Mouse (Mus musculus) B cell, adult 2 months (primary cell): ENCODE data around the gene Vwa8.

ENCODE experiments used
- DNase-seq, 2 experiments: peaks; one replicate each; pipeline ENCODE4 v3.0.0; 2022

Gene Vwa8

DNA sequence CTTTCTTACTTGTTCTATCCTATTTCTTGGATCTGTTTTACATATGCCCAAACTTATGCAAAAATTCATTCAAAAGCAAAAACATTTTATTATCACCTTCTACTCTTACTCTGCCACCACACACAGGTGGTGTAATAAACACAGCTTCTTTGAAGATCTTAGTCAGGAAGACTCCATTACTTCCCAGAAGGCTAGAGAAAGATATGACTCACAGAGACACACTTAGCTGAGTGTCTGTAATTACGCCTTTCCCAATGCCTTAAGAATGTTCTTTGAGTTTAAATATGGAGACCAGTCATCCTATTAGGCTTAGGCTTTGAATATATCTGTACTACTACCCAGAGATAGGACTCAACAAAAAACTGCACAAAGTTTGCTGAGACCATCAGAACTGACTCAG, 338.1 kb downstream of the Vwa8 start:
- no peak for DNase-seq

DNA sequence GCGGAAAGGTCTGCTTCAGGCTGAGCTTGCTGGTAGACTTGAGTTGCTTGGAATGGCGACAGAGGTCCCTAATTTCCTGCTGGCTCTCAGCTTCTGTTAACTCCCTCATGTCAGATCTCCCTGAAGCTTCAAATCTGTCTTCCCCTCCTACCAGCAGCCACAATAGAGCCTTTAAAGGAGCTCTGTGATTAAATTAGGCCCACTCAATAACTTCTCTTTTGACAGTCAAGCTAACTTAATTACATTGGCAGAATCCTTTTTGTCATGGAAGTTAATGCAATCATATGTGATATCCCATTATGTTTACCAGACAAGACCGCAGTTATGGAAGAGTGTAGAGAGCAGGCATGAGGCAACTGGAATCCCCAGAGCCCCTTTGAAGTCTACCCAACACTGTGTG, 347.9 kb downstream of the Vwa8 start:
- DNase-seq: no peak

DNA sequence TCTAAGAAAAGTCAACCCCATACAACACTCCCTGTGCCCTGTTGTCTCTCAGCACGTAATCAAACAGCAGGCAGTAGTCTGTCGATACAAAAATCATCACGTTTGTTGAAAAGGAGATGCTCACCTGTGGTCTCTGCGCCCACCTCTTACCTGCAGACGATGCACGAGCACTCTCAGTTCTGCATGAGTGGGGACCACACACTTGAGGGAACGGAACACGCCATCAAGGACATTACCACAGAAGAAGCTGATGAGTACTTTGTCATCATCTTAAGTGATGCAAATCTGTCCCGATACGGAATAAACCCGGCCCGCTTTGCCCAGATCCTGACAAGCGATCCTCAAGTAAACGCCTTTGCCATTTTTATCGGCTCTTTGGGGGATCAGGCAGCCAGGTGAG, 349.2 kb downstream of the Vwa8 start:
- DNase-seq: no peak

DNA sequence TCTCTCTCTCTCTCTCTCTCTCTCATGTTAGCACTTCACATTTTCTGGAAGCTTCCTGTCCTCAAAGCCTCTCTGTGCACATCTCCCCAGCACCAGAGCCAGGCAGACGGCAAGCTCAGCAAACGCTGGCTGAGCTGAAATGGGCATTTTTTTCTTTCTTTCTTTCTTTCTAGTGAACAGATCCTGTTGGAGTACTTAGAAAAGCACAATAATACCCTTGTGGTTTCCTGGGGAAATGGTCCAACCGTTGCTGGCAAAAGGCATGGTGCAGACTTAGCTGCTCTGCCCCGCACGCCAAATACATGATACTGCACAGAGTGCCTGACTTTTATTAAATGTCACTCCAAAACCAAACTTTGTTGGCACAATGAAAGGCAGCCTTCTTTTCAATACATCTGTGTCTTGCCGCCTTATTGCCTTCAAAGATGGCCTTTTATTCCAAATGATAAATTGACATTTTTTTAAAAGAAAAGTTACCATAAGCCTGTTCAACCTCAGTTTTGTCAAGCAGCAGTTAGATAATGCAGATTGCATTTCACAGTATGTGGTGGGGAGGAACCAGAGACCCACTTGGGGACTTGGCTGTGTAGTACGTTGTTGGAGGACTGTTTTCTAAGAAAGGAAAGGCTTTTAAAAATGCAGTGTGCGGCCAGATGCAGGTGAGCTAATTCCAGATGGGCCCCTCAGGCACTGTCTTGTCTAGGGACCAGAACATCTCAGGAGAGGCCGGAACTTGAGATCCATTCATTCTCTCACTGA, 351.5 kb downstream of the Vwa8 start:
- DNase-seq: no peak

DNA sequence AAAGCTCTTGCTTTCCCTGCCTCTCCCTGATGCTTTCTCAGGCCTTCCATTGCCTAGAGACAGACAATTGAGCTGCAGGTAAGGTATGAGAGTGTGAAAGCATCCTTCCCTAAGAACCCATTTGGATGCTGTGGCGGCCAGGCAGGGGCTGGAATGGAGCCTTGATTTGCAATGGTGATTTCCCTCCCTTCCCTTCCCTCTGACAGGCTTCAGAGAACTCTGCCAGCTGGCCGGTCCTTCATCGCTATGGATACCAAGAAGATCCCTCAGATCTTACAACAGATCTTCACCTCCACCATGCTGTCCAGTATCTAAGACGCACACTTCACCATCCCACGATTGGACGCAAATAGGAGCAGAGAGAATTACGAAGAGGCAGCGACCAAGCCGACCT, 352.0 kb downstream of the Vwa8 start:
- DNase-seq: no peak

DNA sequence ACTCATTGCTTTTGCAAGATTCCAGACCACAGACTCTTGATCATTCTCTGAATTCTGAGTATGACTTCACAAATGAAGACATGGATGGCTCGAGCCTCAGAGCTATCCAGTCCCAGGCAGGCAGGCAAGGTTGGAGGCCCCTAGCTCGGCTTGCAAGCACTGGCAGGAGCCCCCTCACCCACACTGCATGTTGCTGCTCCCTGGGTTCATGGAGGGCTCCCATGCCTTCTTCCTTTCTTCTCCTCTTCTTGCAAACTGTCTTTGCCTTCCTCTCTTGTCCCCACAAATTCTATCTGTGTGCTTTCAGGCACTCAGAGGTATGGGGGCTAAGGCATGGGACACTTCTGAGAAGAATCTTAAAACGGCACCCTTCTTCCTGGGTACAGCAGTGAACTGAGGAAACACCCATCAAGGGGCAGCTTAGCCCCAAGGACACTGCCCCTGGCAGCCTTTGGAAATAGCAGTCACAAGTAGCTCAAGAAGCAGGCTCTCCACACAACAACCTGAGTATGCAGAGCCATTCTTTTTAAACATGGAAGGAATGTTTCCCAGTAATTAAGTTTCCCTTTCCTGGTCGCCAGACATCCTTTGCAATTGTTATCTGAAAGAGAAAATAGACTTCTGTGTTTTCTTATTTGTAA, 354.0 kb downstream of the Vwa8 start:
- no peak for DNase-seq

DNA sequence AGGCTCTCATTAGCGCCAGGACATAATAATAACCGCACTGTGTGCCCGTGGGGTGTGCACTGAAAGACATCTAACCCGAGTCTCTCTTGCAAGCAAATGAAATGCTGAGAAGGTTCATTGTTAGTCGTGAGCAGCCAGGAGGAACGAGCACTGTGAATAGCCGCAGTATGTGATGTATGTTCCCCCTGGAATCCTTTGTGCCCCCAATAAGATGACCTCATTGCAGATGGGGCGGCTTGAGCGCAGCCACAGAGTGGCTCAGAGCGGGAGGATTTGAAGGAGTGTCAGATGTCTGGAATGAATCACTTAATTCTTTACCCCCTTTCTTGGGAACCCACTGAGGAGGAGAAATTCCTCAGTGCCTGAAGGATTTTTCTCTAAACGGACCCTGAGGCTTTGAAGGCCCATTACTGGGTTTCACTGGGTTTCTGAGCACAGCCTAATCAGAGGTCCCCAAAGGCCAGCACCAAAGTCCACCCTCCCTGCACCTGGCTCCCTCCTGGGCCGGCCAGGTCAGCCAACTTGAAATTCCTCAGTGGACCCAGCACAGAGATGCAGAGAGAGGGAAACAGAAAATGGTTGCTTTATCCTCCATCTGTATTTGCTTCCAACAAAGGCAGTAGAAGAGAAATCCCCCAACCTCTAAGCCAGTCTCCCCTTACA, 354.8 kb downstream of the Vwa8 start:
- DNase-seq: no peak

DNA sequence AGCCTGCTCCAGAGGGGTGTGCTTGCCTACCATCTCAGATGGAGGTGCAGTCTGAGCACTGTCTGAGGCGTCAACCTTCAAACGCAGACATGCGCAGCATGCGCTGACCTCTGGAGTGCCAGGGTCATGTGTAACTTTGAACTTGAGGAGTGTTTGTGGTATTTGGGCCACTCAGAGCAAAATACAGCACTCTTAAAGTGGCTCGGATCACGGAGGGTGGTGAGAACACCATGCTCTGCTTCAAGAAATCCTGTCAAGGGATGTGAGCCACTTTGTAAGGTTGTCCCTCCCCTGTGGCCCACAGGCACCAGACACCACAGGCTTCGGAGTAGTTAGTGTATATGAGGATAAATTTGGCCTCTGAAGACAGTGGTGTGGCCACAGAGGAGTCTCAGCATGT, 356.0 kb downstream of the Vwa8 start:
- DNase-seq: no peak

DNA sequence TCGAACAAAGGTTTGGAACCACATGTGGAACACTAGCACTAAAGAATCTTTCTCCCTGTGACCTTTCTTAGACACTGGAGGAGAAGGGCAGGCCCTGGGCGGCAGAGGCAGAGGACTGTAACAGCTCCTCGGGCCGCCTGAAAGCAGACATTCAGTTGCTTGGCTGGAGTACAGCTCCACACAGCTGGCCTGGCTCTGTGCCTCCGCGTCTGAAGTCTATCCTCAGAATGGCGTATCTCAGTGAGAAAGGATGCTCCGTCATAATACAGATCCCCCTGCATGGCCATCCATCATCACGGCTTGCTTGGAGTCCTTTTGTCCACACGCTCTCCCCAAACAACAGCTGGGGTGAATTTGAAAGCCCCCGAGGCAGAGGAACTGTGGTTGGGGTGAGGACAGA, 357.4 kb downstream of the Vwa8 start:
- DNase-seq: no peak

DNA sequence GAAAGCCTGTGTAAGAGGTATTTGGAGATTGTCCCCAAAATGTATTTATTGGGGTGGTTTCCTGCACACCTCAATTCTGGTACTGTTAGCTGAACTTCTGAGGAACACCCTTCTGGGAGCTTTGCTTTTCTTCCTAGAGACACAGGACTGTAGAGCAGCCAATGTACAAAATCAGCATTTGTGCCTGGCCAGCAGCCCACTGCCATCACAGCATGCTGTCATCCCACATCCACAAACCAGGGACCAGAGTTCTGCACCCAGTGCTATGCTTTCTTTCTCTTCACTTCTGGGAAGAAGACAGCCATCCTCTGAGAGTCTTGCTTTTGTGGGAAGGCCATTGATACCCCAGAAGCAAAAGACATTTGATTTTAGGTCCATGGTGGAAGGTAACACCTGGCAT, 359.6 kb downstream of the Vwa8 start:
- DNase-seq: no peak

DNA sequence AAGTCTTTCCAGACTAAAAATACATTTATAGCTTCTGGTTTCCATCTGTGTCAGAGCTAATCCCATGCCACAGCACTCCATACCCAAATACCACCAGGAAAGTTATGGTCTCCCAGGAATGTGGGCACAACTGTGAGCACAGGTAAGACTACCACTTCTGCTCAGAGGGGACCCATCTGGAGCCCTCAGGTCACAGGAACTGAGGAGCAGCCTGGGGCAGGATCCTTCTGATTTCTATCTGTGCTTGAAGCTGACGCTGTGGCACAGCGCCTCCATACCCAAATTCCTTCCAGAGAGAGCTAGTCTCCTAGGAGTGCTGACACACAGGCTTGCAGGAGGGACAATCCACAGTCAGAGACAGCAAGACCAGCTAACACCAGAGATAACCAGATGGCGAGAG, 361.0 kb downstream of the Vwa8 start:
- no peak for DNase-seq

DNA sequence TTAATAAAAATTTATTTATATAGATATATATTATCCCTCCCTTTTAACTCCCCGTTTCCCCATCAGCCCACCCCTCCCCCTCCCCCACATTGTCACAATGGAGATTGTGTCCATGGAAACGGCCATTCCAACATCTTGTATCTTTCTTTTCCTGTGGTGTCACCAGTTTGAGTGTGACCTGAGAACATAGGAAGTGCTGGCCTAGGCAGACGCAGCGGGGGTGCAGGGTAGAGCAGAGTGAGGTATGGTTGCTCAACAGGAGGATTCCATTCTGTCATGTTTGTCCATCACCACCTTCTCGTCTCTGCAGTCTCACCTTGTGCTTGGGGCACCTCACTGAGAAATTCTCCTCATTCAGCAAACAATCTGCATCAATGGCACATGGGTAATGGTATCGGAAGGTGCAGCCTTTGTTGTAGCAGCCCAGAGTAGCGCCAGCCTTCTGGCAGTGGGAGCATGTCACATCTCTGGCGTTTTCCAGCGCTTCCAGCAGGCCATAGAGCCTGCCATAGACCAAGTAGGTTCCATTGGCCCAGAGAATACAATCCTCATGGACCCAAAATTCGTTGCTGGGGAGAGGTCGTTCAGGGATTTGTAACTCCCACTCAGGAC, 363.6 kb downstream of the Vwa8 start:
- DNase-seq: no peak

DNA sequence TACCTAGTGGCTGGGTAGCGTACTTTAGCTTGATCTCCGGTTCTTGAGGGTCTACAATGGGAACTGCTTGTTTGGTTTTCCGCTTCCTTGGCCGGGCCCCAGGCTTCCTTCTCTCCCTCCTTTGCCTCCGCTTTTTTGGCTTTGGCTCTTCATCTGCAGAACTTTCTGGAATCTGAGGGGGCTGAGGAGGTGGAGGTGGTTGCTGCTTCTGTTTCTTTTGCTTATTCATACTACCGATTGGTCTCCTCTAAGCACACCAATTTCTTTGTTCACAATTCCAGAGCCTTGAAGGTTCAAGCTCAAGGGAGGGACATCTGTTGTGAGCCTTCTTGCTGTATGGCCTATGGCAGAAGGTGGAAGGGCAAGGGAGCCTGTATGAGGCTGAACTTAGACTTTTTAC, 365.3 kb downstream of the Vwa8 start:
- no peak for DNase-seq

DNA sequence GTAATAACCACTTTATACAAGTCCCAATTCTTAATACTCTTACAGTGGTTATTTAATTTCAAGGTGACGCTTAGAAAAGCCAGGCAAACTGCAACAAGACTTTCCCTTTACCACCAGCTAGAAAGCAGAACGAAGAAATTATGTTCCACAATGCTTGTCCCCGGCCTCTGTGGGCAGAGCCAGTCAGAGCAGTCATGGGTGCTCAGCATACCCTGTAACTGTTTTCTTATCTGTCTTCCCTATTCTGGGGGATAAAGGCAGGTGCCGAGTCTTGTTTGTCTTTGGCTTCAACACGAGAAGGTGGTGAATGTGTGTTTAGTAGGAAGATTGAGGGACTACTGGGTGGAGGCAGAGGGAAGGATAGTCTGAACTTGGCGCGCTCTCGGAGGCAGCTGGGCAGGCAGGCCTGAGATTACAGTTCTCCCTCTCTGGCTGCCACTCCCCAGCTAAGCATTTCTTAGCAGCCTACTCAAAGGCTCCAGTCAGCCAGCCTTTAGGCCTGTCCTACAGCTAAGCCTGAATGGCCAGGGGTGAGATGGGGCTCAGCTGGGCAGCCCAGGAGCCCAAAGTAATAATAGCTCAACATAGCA, 365.9 kb downstream of the Vwa8 start:
- DNase-seq: no peak

DNA sequence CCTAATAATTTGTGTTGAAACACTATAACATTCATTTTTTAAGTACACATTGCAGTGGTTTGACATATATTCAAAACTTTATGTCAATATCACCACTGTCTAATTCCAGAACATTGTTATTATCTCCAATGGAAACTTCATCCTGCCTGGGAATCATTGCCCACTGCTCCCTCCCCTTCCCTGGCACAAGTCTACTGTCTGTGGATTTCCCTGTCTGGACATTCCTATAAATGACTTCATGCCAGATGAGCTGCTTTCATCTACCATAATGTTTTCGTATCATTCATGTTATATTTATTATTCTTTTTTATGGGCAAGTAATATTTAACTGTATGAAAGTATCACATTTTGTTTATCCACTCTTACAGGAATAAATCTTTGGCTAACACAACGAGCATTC, 367.5 kb downstream of the Vwa8 start:
- no peak for DNase-seq

DNA sequence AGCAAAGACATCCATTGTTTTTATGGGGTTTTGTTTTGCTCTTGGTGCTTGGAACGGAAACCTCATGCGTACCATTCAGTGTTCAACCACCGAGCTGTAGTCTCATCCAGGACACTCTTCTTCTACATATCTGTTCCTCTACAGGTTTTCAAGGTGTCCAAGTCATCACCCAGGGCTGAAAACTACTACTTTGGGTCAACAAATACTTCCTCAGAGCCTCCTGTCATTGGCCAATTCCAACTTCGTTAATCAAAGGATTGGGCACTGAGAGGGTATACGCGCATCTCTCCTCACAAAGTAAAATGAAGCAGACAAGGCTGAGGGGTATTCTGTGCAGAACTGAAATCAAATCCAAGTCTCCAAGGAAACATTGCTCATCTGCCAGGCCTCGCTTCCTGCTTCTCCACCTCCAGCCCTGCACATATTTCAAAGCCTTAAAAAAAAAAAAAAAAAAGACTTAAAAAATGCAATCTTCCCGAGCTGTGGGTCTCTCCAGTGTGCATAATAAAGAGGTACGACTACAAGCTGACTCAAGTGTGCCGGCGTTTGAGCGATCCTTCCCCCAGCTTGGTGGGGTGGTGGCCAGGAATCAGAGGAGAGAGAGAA, 374.7 kb downstream of the Vwa8 start:
- DNase-seq: no peak

DNA sequence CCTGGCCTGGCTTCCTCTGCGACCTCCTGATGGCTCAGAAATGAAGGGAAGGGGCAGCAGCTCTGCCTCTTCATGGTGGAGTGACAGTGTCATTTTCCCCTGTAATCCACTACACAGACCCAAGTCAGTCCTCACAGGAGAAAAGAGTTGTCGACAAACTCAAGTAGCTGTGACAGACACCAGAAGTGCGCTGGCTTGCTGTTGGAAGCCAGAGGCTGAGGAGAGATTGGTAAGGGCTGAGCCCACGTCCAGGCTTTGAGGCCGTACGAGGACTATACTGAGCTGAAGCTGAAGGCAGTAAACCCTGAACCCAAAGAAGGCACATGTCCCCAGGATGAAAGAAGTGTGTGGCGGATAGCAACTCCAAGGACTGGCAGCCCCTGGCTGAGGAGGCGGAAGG, 376.6 kb downstream of the Vwa8 start:
- no peak for DNase-seq

DNA sequence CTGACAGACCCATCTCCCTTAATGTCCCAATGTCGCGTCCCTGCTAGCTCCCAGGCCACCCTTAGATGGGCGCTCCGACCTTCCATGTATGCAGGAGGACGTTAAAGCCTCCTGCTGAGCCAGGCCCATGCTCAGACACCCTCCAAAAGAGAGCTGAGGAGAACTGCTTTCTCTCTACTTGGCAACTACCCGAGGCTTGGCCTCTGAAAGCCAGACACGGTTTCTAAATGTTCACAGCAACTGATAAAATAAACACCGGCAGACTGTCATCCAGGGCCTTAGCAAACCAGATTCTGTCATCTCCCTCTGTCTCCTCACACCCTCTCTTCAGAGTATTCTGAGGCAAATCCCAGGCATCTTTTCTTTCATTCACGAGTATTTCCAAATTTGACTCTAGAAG, 377.2 kb downstream of the Vwa8 start:
- DNase-seq: no peak

DNA sequence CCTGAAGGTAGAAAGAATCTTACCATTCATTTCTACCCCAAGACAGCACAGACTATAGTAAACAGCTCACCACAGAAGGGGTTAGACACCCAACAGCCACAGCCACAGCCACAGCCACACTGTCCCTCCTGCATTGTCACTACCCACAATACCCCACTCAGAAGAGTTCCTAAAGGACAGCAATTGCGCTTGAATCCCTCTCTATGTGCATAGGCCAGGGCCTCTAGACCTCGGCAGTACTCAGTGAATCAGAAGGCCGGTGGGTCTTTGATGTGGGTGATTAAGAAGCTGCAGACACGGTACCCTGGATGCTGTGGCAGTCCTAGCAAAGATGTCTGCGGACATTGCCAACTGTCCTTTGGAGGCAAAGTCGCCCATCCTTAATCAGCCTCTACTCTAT, 377.9 kb downstream of the Vwa8 start:
- DNase-seq: no peak

DNA sequence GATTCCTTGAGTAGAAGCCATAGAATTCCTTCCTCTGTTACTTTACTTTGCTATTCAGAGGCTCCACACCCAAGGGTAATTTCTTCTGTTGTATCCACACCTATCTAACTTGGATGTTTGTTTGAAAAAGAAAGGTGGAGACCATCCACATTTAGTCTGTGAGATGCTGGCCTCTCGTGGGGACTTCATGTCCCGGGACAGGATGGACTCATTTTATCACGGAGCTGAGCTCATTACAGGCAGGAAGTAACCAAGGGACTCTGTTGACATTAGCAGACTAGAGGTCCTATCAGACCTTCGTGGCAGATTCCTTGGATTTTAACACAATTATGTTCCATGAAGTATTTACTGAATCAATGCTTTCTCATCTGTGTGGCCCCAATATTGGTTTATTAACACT, 379.1 kb downstream of the Vwa8 start:
- no peak for DNase-seq

DNA sequence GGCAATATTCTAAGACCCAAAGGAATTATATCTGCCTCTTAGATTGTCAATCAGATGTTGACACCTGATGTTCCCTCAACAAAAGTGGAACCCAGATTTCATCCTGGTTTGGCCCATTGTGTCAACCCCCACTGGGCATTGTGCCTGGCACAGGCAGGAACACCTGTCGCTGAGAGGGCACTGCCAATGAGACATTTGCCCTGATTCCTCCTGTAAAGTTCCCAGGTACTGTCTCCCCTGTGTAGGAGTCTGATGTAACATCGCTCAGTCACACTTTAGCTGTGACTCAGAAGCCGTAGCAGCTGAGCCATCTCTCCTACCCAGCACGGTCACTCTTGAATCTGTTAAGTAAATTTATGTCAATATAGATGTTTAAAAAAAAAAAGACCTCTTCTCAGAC, 382.8 kb downstream of the Vwa8 start:
- DNase-seq: no peak

DNA sequence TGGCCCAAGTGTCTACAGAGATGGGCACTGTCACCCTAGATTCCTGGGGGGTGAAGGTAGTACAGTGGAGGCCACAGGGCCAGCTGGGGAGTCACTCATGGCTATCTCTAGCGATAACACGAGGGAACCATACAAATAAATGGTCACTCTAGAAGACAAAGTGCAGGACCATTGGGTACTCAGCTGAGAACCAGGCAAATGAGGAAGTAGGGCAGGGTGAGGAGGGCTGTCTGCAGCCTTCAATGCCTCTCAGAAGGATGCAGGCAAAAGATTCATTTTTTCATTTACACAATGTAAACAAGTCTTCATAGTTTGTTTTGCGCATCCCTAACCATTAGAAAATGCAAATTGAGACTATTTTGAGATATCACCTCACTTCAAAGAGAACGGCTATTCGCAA, 384.8 kb downstream of the Vwa8 start:
- DNase-seq: no peak

DNA sequence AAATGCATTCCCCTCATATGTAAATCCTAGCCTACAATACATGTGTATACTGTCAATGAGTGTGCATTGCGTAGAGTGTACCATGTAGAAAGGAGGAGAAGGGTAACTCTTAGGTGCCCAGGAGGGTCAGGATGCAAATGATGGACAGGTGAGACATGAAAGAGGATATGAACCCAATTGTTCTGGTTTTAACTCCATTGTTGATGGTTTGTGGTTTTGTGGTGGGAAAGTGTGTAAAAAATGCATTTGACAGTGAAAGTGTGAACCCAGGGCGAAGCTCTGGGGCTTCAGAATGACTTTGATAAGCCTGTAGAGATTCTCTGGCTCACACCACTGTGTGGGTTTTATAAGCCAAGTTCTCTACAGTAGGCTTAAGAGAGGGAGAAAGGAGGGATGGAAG, 385.7 kb downstream of the Vwa8 start:
- DNase-seq: no peak
